Mouse (Mus musculus) liver, embryonic 16.5 days (tissue): ENCODE measurements around the gene Sdr9c7. TPM values are rescaled to one million over a fixed set of nuclear protein-coding genes. Genes with fewer than 3 reads are reported as not detected.
"Not testable (repeated sequence)": the region's sequence is repeated elsewhere in the genome, so short reads cannot be mapped to it uniquely, and the experiment has no call there.

Experiments used
- ATAC-seq: fragments of 200-750 bp; cut with Nextera tagmentation; 2 replicates; pipeline ENCODE4 v1.8.0; 2017; ENCODE audit warnings: low read depth, mild to moderate bottlenecking, moderate number of reproducible peaks, moderate library complexity
- H3K27ac ChIP-seq: fragments of 300-500 bp; sonication (generic); 2 replicates; pipeline ENCODE4 v1.5.1; 2014; ENCODE audit warnings: mild to moderate bottlenecking, low read length
- H3K27me3 ChIP-seq: fragments of 300-500 bp; sonication (generic); 2 replicates; pipeline ENCODE4 v1.6.1; 2014; ENCODE audit warnings: low read depth, low read length, mixed read lengths; ENCODE audit not compliant: control insufficient read depth, insufficient read depth
- H3K36me3 ChIP-seq: fragments of 300-500 bp; sonication (generic); 2 replicates; pipeline ENCODE4 v1.6.1; 2014; ENCODE audit warnings: mild to moderate bottlenecking; ENCODE audit not compliant: control insufficient read depth, insufficient read depth
- H3K4me1 ChIP-seq: fragments of 300-500 bp; sonication (generic); 2 replicates; pipeline ENCODE4 v1.6.1; 2014; ENCODE audit warnings: low read depth, low read length, mixed read lengths; ENCODE audit not compliant: control insufficient read depth
- H3K4me2 ChIP-seq: fragments of 300-500 bp; sonication (generic); 2 replicates; pipeline ENCODE4 v1.6.1; 2014; ENCODE audit warnings: low read depth, low read length, mixed read lengths
- H3K4me3 ChIP-seq: fragments of 300-500 bp; sonication (generic); 2 replicates; pipeline ENCODE4 v1.5.1; 2014; ENCODE audit warnings: low read depth, mild to moderate bottlenecking, low read length
- H3K9ac ChIP-seq: fragments of 300-500 bp; sonication (generic); 2 replicates; pipeline ENCODE4 v1.6.1; 2014; ENCODE audit warnings: low read depth, low read length
- H3K9me3 ChIP-seq: fragments of 300-500 bp; sonication (generic); replicated peaks from 2 replicates; pipeline ENCODE4 v1.6.1; 2016; ENCODE audit warnings: low read length; ENCODE audit not compliant: control insufficient read depth
- WGBS: fragments of 180-500 bp; shearing (Covaris S2); extraction: QIAGEN DNeasy Blood & Tissue Kit; methylation state at CpG from one replicate; pipeline ENCODE4 v1.1.7; 2014; ENCODE audit not compliant: insufficient replicate concordance; 5-methylcytosine and 5-hydroxymethylcytosine counted together
- polyA plus RNA-seq: library from polyadenylated mRNA; unstranded; fragments of >200 nt; fragmentation: Nextera tagmentation; extraction: Ambion mirVana; gene quantifications from 2 replicates; pipeline ENCODE4 v1.2.1, GENCODE M21; 2015

Sdr9c7 gene
- polyA plus RNA-seq, 1 experiment from 2014 or later = not detected

GRCm38 (mm10) chr10:127901751-127902150, 3.4 kb downstream of the Sdr9c7 start:
- Histone ChIP-seq H3K9me3 (no peaks in the 10 kb centered on the region), H3K27me3 (no peaks in the 10 kb centered on the region), H3K4me3 (no peak overlapping the region), H3K4me1 (no peaks in the 10 kb centered on the region), H3K36me3 (no peaks in the 10 kb centered on the region), H3K27ac (no peak overlapping the region), H3K9ac (no peak overlapping the region), H3K4me2 (no peak overlapping the region)
- 54% methylated on average over 4 of the region's 4 CpGs for WGBS
- no peak for ATAC-seq

GRCm38 (mm10) chr10:127903116-127903515, 4.8 kb downstream of the Sdr9c7 start:
- no peak overlapping the region for H3K4me3 ChIP-seq
- H3K36me3 ChIP-seq = no peaks in the 10 kb centered on the region
- H3K9ac ChIP-seq = no peak overlapping the region
- no peak for ATAC-seq
- H3K27ac ChIP-seq = no peak overlapping the region
- no peaks in the 10 kb centered on the region for H3K27me3 ChIP-seq
- no peaks in the 10 kb centered on the region for H3K9me3 ChIP-seq
- 20% methylated on average over 1 of the region's 1 CpGs for WGBS
- no peak overlapping the region for H3K4me2 ChIP-seq
- H3K4me1 ChIP-seq = no peaks in the 10 kb centered on the region

GRCm38 (mm10) chr10:127904718-127905446, 6.6 kb downstream of the Sdr9c7 start:
- H3K9ac ChIP-seq = no peak overlapping the region
- ATAC-seq = no peak
- H3K27me3 ChIP-seq = no peaks in the 10 kb centered on the region
- H3K9me3 ChIP-seq = no peaks in the 10 kb centered on the region
- no peaks in the 10 kb centered on the region for H3K4me1 ChIP-seq
- H3K4me2 ChIP-seq = no peak overlapping the region
- H3K27ac ChIP-seq = no peak overlapping the region
- H3K36me3 ChIP-seq = no peaks in the 10 kb centered on the region
- H3K4me3 ChIP-seq = no peak overlapping the region
- 58% methylated on average over 7 of the region's 7 CpGs for WGBS

- H3K9me3 ChIP-seq = no peaks in the 10 kb centered on the region
- no peak overlapping the region for H3K9ac ChIP-seq
- H3K4me3 ChIP-seq = no peak overlapping the region
- H3K27ac ChIP-seq = no peak overlapping the region
- H3K36me3 ChIP-seq = no peaks in the 10 kb centered on the region
- WGBS = 65% methylated on average over 2 of the region's 2 CpGs
- H3K4me1 ChIP-seq = no peaks in the 10 kb centered on the region
- ATAC-seq = no peak
- H3K27me3 ChIP-seq = no peaks in the 10 kb centered on the region
- no peak overlapping the region for H3K4me2 ChIP-seq
Observed at GRCm38 (mm10) chr10:127906138-127906537, 7.8 kb downstream of the Sdr9c7 start.

- Histone ChIP-seq H3K4me1 (no peaks in the 10 kb centered on the region), H3K9ac (no peak overlapping the region), H3K27ac (no peak overlapping the region), H3K4me2 (no peak overlapping the region), H3K27me3 (no peaks in the 10 kb centered on the region), H3K4me3 (no peak overlapping the region), H3K9me3 (no peaks in the 10 kb centered on the region), H3K36me3 (no peaks in the 10 kb centered on the region)
- no peak for ATAC-seq
Observed at GRCm38 (mm10) chr10:127907386-127907951, 9.2 kb downstream of the Sdr9c7 start.

GRCm38 (mm10) chr10:127915578-127915977, 17.3 kb downstream of the Sdr9c7 start:
- no peak for ATAC-seq
- no peaks in the 10 kb centered on the region for H3K27me3 ChIP-seq
- WGBS = 57% methylated on average over 1 of the region's 1 CpGs

GRCm38 (mm10) chr10:127917183-127917582, 18.9 kb downstream of the Sdr9c7 start:
- H3K27me3 ChIP-seq, H3K4me3 ChIP-seq, H3K27ac ChIP-seq, H3K36me3 ChIP-seq, ATAC-seq, H3K4me2 ChIP-seq, H3K4me1 ChIP-seq, H3K9me3 ChIP-seq, H3K9ac ChIP-seq: not testable (repeated sequence)
- 58% methylated on average over 3 of the region's 3 CpGs for WGBS

More at GRCm38 (mm10) chr10:127915578-127915977, 17.3 kb downstream of the Sdr9c7 start:
- Histone ChIP-seq H3K4me1 (no peaks in the 10 kb centered on the region), H3K4me3 (no peak overlapping the region), H3K27ac (no peak overlapping the region), H3K36me3 (no peaks in the 10 kb centered on the region), H3K9ac (no peak overlapping the region), H3K9me3 (no peaks in the 10 kb centered on the region), H3K4me2 (no peak overlapping the region)

- no peak for ATAC-seq
- no peak overlapping the region for H3K4me2 ChIP-seq
- WGBS = 78% methylated on average over 5 of the region's 5 CpGs
- H3K9me3 ChIP-seq = no peaks in the 10 kb centered on the region
- no peaks in the 10 kb centered on the region for H3K4me1 ChIP-seq
- H3K27me3 ChIP-seq = no peaks in the 10 kb centered on the region
- H3K27ac ChIP-seq = no peak overlapping the region
- no peaks in the 10 kb centered on the region for H3K36me3 ChIP-seq
- no peak overlapping the region for H3K4me3 ChIP-seq
- no peak overlapping the region for H3K9ac ChIP-seq
Observed at GRCm38 (mm10) chr10:127917651-127918050, 19.3 kb downstream of the Sdr9c7 start.

GRCm38 (mm10) chr10:127922241-127922640, 23.9 kb downstream of the Sdr9c7 start:
- no peaks in the 10 kb centered on the region for H3K36me3 ChIP-seq
- no peak overlapping the region for H3K4me3 ChIP-seq
- 77% methylated on average over 1 of the region's 1 CpGs for WGBS
- no peak for ATAC-seq
- H3K27ac ChIP-seq = no peak overlapping the region
- no peak overlapping the region for H3K9ac ChIP-seq
- no peaks in the 10 kb centered on the region for H3K27me3 ChIP-seq
- H3K4me2 ChIP-seq = no peak overlapping the region
- no peaks in the 10 kb centered on the region for H3K4me1 ChIP-seq
- H3K9me3 ChIP-seq = no peaks in the 10 kb centered on the region
